Mouse (Mus musculus) kidney, postnatal 0 days (tissue): ENCODE data around the gene Gm20431. TPM values are rescaled to one million over a fixed set of nuclear protein-coding genes. Genes with fewer than 3 reads are reported as not detected.

Experiments used
- ATAC-seq: fragments of 200-750 bp; cut with Nextera tagmentation; replicated peaks from 2 replicates; pipeline ENCODE4 v1.8.0; 2017; ENCODE audit warnings: low read depth, moderate number of reproducible peaks, moderate TSS enrichment, moderate library complexity; ENCODE audit not compliant: low FRiP score
- DNase-seq: peaks from one replicate; pipeline ENCODE4 v3.0.0-alpha.2; 2016; ENCODE audit warnings: low spot score
- H3K27ac ChIP-seq: fragments of 300-500 bp; sonication (generic); 2 replicates; pipeline ENCODE4 v1.5.1; 2014; ENCODE audit warnings: mild to moderate bottlenecking
- H3K27me3 ChIP-seq: fragments of 300-500 bp; sonication (generic); 2 replicates; pipeline ENCODE4 v1.6.1; 2014; ENCODE audit warnings: low read length, mixed read lengths; ENCODE audit not compliant: insufficient read depth
- H3K36me3 ChIP-seq: fragments of 300-500 bp; sonication (generic); 2 replicates; pipeline ENCODE4 v1.6.1; 2014; ENCODE audit warnings: low read length, mixed read lengths; ENCODE audit not compliant: insufficient read depth
- H3K4me1 ChIP-seq: fragments of 300-500 bp; sonication (generic); replicated peaks from 2 replicates; pipeline ENCODE4 v1.6.1; 2014; ENCODE audit warnings: antibody characterized with exemption, low read length, mixed read lengths; ENCODE audit not compliant: insufficient read depth
- H3K4me2 ChIP-seq: fragments of 300-500 bp; sonication (generic); 2 replicates; pipeline ENCODE4 v1.6.1; 2014; ENCODE audit warnings: mild to moderate bottlenecking, low read length, moderate library complexity, mixed read lengths
- H3K4me3 ChIP-seq: fragments of 300-500 bp; sonication (generic); replicated peaks from 2 replicates; pipeline ENCODE4 v1.5.1; 2014; ENCODE audit warnings: low read depth, low read length
- H3K9ac ChIP-seq: fragments of 300-500 bp; sonication (generic); 2 replicates; pipeline ENCODE4 v1.6.1; 2014; ENCODE audit warnings: low read depth, low read length
- H3K9me3 ChIP-seq: fragments of 300-500 bp; sonication (generic); replicated peaks from 2 replicates; pipeline ENCODE4 v1.6.1; 2016; ENCODE audit warnings: low read length, inconsistent platforms, mixed read lengths
- CTCF ChIP-seq: IDR thresholded peaks from 2 replicates; pipeline ENCODE4 v1.5.1; 2016; ENCODE audit warnings: antibody characterized with exemption, low read depth, mild to moderate bottlenecking, moderate library complexity
- WGBS: fragments of 180-500 bp; shearing (Covaris S2); extraction: QIAGEN DNeasy Blood & Tissue Kit; methylation state at CpG from one replicate; pipeline ENCODE4 v1.1.7; 2014; 5-methylcytosine and 5-hydroxymethylcytosine counted together
- polyA plus RNA-seq: library from polyadenylated mRNA; unstranded; fragments of >200 nt; fragmentation: Nextera tagmentation; extraction: Ambion mirVana; gene quantifications from 2 replicates; pipeline ENCODE4 v1.2.1, GENCODE M21; 2015

The Gm20431 gene
- polyA plus RNA-seq, 1 experiment from 2014 or later, result 11.2 TPM

- Histone ChIP-seq H3K27me3 (no peaks in the 10 kb centered on the region), H3K4me2 (no peak overlapping the region), H3K9me3 (no peaks in the 10 kb centered on the region), H3K36me3 (no peaks in the 10 kb centered on the region), H3K9ac (no peak overlapping the region), H3K27ac (no peak overlapping the region), H3K4me1 (no peaks in the 10 kb centered on the region), H3K4me3 (no peak overlapping the region)
- ATAC-seq (no peak), DNase-seq (no peak)
- WGBS, result 71% methylated on average over 8 of the region's 8 CpGs
- no peak for TF ChIP-seq CTCF
These were observed 85.1 kb downstream of the Gm20431 start for GRCm38 (mm10) chr2:167576121-167576620.

- H3K27me3 ChIP-seq, result no peaks in the 10 kb centered on the region
- DNase-seq, result no peak
- H3K9me3 ChIP-seq, result no peaks in the 10 kb centered on the region
- ATAC-seq, result no peak
- no peaks in the 10 kb centered on the region for H3K4me1 ChIP-seq
- no peak overlapping the region for H3K27ac ChIP-seq
- no peak overlapping the region for H3K9ac ChIP-seq
- H3K36me3 ChIP-seq, result no peaks in the 10 kb centered on the region
- H3K4me3 ChIP-seq, result no peak overlapping the region
- TF ChIP-seq CTCF, result no peak
- 81% methylated on average over 7 of the region's 7 CpGs for WGBS
- no peak overlapping the region for H3K4me2 ChIP-seq
These were observed 85.7 kb downstream of the Gm20431 start for GRCm38 (mm10) chr2:167575581-167575980.

- H3K27ac ChIP-seq, result no peak overlapping the region
- H3K9ac ChIP-seq, result no peak overlapping the region
- no peaks in the 10 kb centered on the region for H3K27me3 ChIP-seq
- DNase-seq (no peak), ATAC-seq (no peak)
- H3K4me3 ChIP-seq, result no peak overlapping the region
- H3K4me1 ChIP-seq, result no peaks in the 10 kb centered on the region
- TF ChIP-seq CTCF, result no peak
- H3K36me3 ChIP-seq, result no peaks in the 10 kb centered on the region
- H3K4me2 ChIP-seq, result no peak overlapping the region
- no peaks in the 10 kb centered on the region for H3K9me3 ChIP-seq
- 55% methylated on average over 9 of the region's 9 CpGs for WGBS
These were observed 86.5 kb downstream of the Gm20431 start for GRCm38 (mm10) chr2:167574814-167575213.

- DNase-seq (no peak), ATAC-seq (no peak)
- Histone ChIP-seq H3K9me3 (no peaks in the 10 kb centered on the region), H3K4me1 (no peaks in the 10 kb centered on the region), H3K9ac (no peak overlapping the region), H3K4me3 (no peak overlapping the region), H3K36me3 (no peaks in the 10 kb centered on the region), H3K4me2 (no peak overlapping the region), H3K27ac (no peak overlapping the region), H3K27me3 (no peaks in the 10 kb centered on the region)
- no peak for TF ChIP-seq CTCF
- 74% methylated on average over 18 of the region's 18 CpGs for WGBS
These were observed 89.7 kb downstream of the Gm20431 start for GRCm38 (mm10) chr2:167571442-167572220.

- Histone ChIP-seq H3K4me2 (no peak overlapping the region), H3K27ac (0 out of 2 replicates have a peak overlapping the region, but pooled peaks have one; percentile 57), H3K36me3 (no peaks in the 10 kb centered on the region), H3K27me3 (no peaks in the 10 kb centered on the region), H3K4me3 (no peak overlapping the region), H3K9ac (no peak overlapping the region), H3K4me1 (peaks cover under 1% of the 10 kb centered on the region; the same call in 1 of the 2 replicates), H3K9me3 (no peaks in the 10 kb centered on the region)
- ATAC-seq (no peak), DNase-seq (no peak)
- WGBS, result 83% methylated on average over 6 of the region's 6 CpGs
- no peak for TF ChIP-seq CTCF
These were observed 90.5 kb downstream of the Gm20431 start for GRCm38 (mm10) chr2:167570815-167571214.

GRCm38 (mm10) chr2:167569934-167570651 is 91.2 kb downstream of the Gm20431 start:
- TF ChIP-seq CTCF, result no peak
- WGBS, result 51% methylated on average over 13 of the region's 13 CpGs
- H3K4me2 ChIP-seq, result no peak overlapping the region
- H3K4me3 ChIP-seq, result no peak overlapping the region
- DNase-seq (no peak), ATAC-seq (no peak)
- no peaks in the 10 kb centered on the region for H3K36me3 ChIP-seq
- H3K9ac ChIP-seq, result no peak overlapping the region
- peak overlapping the region; percentile 57 for H3K27ac ChIP-seq
- no peaks in the 10 kb centered on the region for H3K9me3 ChIP-seq
- peaks cover 4% of the 10 kb centered on the region for H3K4me1 ChIP-seq
- no peaks in the 10 kb centered on the region for H3K27me3 ChIP-seq
